Mouse (Mus musculus): ENCODE measurements around the gene Slc8a1.

Slc8a1 gene

DNA sequence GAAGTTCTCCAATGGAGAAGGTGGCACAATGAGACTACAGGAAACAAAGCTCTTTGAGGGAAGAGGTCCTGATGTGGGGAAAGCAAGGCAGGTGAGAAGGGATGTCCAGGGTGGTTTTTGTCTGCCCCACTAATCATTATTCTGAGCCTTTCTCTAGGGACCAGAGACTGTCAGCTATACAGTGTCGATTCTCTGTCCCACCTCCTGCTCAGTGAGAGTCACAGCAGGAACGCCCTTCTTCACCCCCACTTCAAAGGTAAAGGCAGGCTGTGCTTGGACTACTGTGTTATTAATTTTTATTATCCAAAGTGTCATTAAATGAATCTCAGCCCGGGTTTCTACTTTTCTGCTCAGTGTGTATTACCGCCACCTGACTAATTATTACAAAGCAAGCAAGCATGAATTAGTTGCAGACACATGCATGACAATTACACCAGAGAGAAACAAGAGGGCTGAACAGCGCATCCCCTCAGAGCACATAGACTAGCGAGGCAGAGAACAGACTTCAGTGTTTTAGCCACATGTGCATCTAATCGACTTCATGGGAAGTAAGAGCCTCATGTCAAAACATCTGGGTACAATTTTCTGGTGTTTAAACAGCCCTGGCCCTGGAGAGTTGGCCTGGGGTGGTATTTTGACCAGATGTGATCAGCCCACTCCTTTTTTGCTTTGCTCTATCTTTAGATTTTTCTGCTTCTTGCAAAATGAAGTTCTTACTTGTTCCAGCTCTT, 402.0 kb downstream of the Slc8a1 start:
- DNase-seq (ENCODE audit: low spot score in 2 of 2), result no peak

DNA sequence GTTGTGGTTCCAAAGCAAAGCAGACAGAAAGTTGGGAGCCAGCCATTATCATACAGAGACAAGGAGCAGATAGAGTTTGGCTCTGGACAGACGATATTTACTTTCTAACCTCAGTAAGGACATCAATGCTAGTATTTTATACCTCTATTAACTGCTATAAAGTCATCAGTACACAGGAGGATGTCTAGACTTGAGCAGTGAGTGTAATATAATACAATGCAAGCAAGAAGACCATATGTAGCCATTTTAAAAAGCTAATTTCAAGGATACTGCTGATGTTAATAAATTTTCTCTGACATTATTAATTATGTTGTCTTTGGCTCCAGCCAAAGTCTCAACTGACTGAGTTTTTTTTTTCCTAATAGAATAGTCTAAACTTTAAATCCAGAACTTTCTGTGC, 402.7 kb downstream of the Slc8a1 start:
- DNase-seq (ENCODE audit: low spot score in 2 of 2), result no peak

Data from spleen, postnatal 10 days (tissue).